Mouse (Mus musculus): Measurements from ENCODE around the gene Gast. TPM values are rescaled to one million over a fixed set of nuclear protein-coding genes. Genes with fewer than 3 reads are reported as not detected.
"Not testable (repeated sequence)": the region's sequence is repeated elsewhere in the genome, so short reads cannot be mapped to it uniquely, and the experiment has no call there.

Gast gene
- polyA plus RNA-seq, 1 experiment, result not detected

DNA sequence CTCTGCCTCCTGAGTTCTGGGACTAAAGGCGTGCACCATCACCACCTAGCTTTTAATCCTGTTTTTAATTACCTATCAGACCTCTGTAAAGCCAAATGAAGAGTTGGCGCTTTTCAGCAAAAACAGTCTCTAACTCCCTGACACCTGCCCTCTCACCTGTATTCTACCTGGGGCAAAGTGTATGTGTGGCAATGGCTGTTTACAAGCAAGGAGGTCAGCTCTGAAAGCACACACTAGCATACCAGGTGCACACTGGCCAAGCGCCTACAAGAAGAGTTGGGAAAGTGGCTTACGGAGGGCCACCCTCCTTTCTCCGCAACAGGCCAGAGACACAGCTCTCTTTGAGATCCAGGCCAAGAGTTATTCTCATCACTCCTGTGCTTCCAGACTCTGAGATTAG lies 18.8 kb upstream of the Gast start:
- DNase-seq, result no peak
- Histone ChIP-seq H3K27ac (ENCODE audit: insufficient read depth, low read length) (no peak overlapping the region), H3K4me1 (ENCODE audit: control insufficient read depth, insufficient read depth, low read length) (peaks cover 3% of the 10 kb centered on the region; the same call in 1 of the 2 replicates), H3K27me3 (ENCODE audit: control insufficient read depth, insufficient read depth, low read length) (no peaks in the 10 kb centered on the region), H3K4me3 (replicated peaks; ENCODE audit: insufficient read depth, low read depth, low read length) (no peak overlapping the region)
- WGBS, result 90% methylated on average over 5 of the region's 5 CpGs
- TF ChIP-seq POLR2A (IDR thresholded peaks at IDR 0.05; ENCODE audit: borderline replicate concordance, insufficient read depth, low read length) (no peak), CTCF (IDR thresholded peaks at IDR 0.05; ENCODE audit: borderline replicate concordance, insufficient read depth, low read depth, low read length) (no peak)

DNA sequence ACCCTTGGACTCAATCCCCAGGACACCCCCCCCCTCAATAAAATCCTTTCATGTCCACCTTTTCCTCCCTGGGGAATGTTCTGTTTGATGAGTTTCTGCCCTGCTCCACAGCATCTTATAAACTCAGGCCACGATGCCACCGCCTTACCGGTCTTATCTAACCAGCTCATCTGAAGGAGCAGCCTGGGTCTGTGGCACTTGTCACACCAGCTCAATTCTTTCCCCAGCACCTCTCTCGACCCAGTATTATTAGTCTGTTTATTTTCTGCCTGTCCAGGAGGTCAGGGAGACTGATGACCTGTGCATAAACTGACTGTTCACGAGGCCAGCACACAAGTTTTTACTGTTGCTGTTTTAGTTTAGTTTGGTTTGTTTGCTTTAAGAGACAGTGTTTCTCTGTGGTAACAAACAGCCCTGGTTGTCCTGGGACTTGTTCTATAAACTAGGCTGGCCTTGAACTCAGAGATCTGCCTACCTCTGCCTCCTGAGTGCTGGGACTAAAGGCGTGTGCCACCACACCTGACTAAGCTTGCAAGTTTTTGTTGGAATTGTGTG lies 16.3 kb upstream of the Gast start:
- TF ChIP-seq CTCF (IDR thresholded peaks at IDR 0.05; ENCODE audit: borderline replicate concordance, insufficient read depth, low read depth, low read length) (no peak), POLR2A (IDR thresholded peaks at IDR 0.05; ENCODE audit: borderline replicate concordance, insufficient read depth, low read length) (no peak)
- H3K4me3 ChIP-seq (replicated peaks; ENCODE audit: insufficient read depth, low read depth, low read length), result no peak overlapping the region

DNA sequence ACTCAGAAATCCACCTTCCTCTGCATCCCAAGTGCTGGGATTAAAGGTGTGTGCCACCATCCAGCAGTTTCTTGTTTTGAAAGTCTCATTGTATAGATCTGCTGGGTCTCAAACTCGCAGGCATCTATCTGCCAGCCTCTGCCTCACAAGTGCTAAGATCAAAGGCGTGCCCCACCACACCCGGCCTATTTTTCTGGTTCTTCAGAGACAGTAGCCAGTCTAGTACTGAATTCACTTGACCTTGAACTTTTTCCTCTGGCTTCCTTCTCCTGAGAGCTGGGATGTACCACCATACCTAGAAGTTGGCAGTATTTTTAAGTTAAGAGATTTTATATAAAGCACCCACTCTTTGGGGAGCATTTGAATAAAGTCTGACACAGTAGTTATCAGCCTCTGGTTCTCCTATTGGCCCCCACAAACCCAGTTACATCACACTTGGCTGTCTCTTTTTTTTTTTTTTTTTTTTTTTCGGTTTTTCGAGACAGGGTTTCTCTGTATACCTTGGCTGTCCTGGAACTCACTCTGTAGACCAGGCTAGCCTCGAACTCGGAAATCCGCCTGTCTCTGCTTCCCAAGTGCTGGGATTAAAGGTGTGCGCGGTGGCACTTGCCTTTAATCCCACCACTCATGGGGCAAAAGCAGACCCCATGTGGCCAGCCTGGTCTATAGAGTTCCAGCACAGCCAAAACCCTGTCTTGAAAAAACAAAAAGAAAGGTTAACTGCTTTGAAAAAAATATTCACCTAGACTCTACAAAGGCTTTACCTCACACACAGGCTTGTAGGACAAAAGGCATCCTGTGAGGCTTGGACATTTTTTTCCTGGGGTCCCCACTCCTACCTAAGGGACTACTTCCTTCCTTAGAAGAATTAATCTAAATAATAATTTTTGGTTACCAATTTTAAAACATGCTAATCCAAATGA lies 15.4 kb upstream of the Gast start:
- no peaks in the 10 kb centered on the region for H3K4me1 ChIP-seq (ENCODE audit: control insufficient read depth, insufficient read depth, low read length)
- H3K27ac ChIP-seq (ENCODE audit: insufficient read depth, low read length), result peak overlapping the region; percentile 72; the same call in 1 of the 2 replicates
- peak; percentile 38 to 50 for DNase-seq
- WGBS, result 80% methylated on average over 10 of the region's 10 CpGs
- TF ChIP-seq CTCF (IDR thresholded peaks at IDR 0.05; ENCODE audit: borderline replicate concordance, insufficient read depth, low read depth, low read length), result no peak
- no peak for TF ChIP-seq POLR2A (IDR thresholded peaks at IDR 0.05; ENCODE audit: borderline replicate concordance, insufficient read depth, low read length)
- H3K27me3 ChIP-seq (ENCODE audit: control insufficient read depth, insufficient read depth, low read length), result no peaks in the 10 kb centered on the region
- peak overlapping the region; percentile 66 for H3K4me3 ChIP-seq (replicated peaks; ENCODE audit: insufficient read depth, low read depth, low read length)

More for the DNA sequence above, 16.3 kb upstream of the Gast start:
- H3K27ac ChIP-seq (ENCODE audit: insufficient read depth, low read length), result no peak overlapping the region
- DNase-seq, result no peak
- no peaks in the 10 kb centered on the region for H3K4me1 ChIP-seq (ENCODE audit: control insufficient read depth, insufficient read depth, low read length)
- H3K27me3 ChIP-seq (ENCODE audit: control insufficient read depth, insufficient read depth, low read length), result no peaks in the 10 kb centered on the region
- WGBS, result 79% methylated on average over 6 of the region's 6 CpGs

DNA sequence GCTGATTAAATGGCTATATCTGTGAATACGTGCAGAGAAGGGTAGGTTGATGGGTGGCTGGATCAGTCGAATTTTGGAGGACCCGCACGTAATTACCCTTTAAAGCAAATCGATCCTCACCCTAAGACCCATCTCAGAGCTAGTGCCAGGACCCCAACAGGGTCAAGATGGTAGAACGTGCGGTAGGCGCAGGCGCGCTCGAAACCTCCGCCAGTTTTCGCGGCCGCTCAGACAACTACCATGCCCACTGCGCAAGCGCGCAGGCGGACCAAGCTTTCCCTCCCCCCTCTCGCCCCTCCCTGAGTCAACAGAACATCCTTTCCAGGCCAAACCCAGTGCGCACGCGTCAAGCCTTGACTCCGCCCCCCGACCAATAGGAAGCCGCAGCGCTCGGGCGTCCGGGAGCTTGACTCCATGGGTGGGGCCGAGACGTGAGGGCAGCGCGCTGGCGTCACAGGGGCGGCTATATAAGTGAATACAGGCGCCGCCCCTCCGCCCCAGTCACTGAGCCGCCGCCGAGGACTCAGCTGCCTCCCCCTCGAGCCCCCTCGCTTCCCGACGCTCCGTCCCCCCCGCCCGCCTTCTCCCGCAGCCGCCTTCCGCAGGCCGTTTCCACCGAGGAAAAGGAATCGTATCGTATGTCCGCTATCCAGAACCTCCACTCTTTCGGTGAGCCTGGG lies 14.6 kb upstream of the Gast start, which contains the start of gene Eif1:
Gene Eif1, plus strand, starts transcription at position 394 of the 680 bp plus-strand sequence.
- peak; percentile 100 for DNase-seq
- Histone ChIP-seq H3K27ac (ENCODE audit: insufficient read depth, low read length) (peak within 1 kb of the TSS; percentile 85), H3K4me3 (replicated peaks; ENCODE audit: insufficient read depth, low read depth, low read length) (peak within 1 kb of the TSS; percentile 80), H3K4me1 (ENCODE audit: control insufficient read depth, insufficient read depth, low read length) (no peaks in the 10 kb centered on the region), H3K27me3 (ENCODE audit: control insufficient read depth, insufficient read depth, low read length) (no peaks in the 10 kb centered on the region)
- peak; percentile 58; the same call in 1 of the 2 replicates for TF ChIP-seq POLR2A (IDR thresholded peaks at IDR 0.05; ENCODE audit: borderline replicate concordance, insufficient read depth, low read length)
- TF ChIP-seq CTCF (IDR thresholded peaks at IDR 0.05; ENCODE audit: borderline replicate concordance, insufficient read depth, low read depth, low read length), result no peak
- under 1% methylated on average over 58 of the region's 58 CpGs for WGBS

DNA sequence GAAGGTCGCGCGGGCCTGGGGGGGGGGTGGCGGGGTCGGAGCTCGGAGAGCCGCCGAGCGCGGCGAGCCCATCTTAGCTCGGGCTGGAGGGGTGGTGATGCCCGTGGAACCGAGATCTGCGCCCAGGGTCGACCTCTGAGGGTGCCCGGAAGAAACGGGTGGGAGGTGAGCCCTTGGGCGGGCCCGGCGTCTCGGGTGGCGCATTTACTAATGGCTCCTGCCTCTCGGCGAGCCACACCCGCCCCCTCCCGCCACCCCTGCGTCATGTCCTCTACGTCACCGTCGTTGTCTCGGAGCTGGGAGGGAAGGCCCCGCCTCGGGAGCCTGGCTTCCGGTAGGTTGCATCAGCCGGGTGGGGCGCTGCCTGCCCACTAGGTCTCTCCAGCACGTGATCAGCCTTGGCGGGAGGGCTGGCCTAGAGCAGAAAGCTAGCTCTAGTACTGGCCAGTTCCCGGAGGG lies 14.0 kb upstream of the Gast start:
- Histone ChIP-seq H3K27ac (ENCODE audit: insufficient read depth, low read length) (peak overlapping the region; percentile 85), H3K4me3 (replicated peaks; ENCODE audit: insufficient read depth, low read depth, low read length) (peak overlapping the region; percentile 80), H3K4me1 (ENCODE audit: control insufficient read depth, insufficient read depth, low read length) (no peaks in the 10 kb centered on the region), H3K27me3 (ENCODE audit: control insufficient read depth, insufficient read depth, low read length) (no peaks in the 10 kb centered on the region)
- TF ChIP-seq POLR2A (IDR thresholded peaks at IDR 0.05; ENCODE audit: borderline replicate concordance, insufficient read depth, low read length) (peak; percentile 63), CTCF (IDR thresholded peaks at IDR 0.05; ENCODE audit: borderline replicate concordance, insufficient read depth, low read depth, low read length) (no peak)
- DNase-seq, result peak; percentile 93 to 96
- under 1% methylated on average over 35 of the region's 40 CpGs for WGBS

DNA sequence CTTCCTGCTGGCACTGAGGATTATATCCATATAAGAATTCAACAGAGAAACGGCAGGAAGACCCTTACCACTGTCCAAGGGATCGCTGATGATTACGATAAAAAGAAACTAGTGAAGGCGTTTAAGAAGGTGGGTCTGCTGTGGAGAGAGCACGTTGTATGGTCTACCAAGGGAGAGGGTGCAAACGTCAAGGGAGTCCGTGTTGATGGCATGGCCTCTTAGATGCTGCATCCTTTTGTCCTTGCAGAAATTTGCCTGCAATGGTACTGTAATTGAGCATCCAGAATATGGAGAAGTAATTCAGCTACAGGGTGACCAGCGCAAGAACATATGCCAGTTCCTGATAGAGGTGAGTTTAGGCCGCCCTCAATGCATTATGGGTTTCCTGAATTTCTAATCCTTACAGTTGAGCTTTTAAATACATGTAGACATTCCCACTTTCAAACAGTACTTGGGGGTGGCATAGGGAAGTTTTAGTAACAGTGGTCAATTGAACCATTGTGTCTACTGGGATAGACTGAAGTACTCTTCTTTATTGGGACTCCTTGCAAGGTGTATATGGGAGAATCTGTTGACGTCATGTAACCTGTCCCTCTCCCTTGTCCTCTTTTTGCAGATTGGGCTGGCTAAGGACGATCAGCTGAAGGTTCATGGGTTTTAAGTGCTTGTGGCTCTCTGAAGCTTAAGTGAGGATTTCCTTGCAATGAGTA lies 13.4 kb upstream of the Gast start:
- WGBS, result 9% methylated on average over 11 of the region's 11 CpGs
- DNase-seq; H3K4me1 ChIP-seq (ENCODE audit: control insufficient read depth, insufficient read depth, low read length); H3K27ac ChIP-seq (ENCODE audit: insufficient read depth, low read length); H3K27me3 ChIP-seq (ENCODE audit: control insufficient read depth, insufficient read depth, low read length): not testable (repeated sequence)
- H3K4me3 ChIP-seq (replicated peaks; ENCODE audit: insufficient read depth, low read depth, low read length), result peak overlapping the region; percentile 80

DNA sequence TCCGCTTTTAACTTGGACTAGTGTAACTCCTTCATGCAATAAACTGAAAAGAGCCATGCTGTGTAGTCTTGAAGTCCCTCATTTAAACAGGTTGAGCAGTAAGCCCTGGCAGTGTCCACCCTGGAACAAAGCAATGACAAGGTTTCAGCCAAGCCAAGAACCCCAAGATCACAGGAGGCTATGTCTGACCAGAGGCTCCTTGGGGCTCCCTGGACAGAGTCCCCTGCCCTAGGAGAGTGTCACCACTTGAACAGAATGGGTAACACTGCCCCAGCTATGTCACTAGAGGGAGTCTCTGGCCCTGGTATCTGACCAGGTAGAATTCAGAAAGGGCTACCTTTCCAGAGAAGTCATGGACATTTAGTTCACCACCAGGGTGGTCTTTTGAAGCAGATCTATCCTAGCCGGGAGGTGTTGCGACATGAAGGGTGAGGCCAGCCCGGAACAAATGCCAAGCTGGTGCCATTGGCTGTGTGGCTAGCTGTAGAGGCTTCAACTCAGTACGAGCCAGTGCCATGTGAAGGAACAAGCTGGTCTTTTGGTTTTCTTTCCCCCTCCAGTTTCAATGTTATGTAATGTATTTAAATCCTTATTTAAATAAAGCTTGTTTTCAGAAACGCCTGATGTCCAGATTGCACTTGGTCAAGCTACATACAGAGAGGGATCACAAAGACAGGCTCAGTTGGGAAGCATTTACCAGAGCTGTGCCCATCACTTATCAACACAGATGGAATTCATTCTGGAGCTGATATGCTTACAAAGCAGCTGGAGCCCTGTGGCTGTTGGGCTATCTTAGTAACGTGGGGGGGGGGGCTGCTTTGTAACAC lies 12.5 kb upstream of the Gast start:
- H3K27me3 ChIP-seq (ENCODE audit: control insufficient read depth, insufficient read depth, low read length); DNase-seq; H3K4me3 ChIP-seq (replicated peaks; ENCODE audit: insufficient read depth, low read depth, low read length); H3K4me1 ChIP-seq (ENCODE audit: control insufficient read depth, insufficient read depth, low read length); H3K27ac ChIP-seq (ENCODE audit: insufficient read depth, low read length): not testable (repeated sequence)
- 48% methylated on average over 7 of the region's 7 CpGs for WGBS

Measured in cerebellum, adult 2 months (tissue).